ENCODE assay signal across 7 mouse cellular contexts in genomic region chr7:34806307-34806706, GRCm38 (mm10). TPM values are rescaled to one million over a fixed set of nuclear protein-coding genes. Genes with fewer than 3 reads are reported as not detected.
DNase-seq lines count a peak whose midpoint lies in the region.

No protein-coding gene starts in this region.

- intact Hi-C loops in heart, postnatal 14 days (cut with DNase I), result no loop called here
- intact Hi-C loops in left cerebral cortex, postnatal 36 days (cut with DNase I), result no loop called here

- peak; percentile 26 for DNase-seq in testis, postnatal 14 days (ENCODE audit: low spot score)
- DNase-seq in testis, postnatal 10 days (ENCODE audit: low spot score), result no peak
- peak; percentile 28 for DNase-seq in cerebellum, adult 9-11 months
- DNase-seq in heart, postnatal 14 days, result peak; percentile 68 to 79
- peak; percentile 49 to 67 for DNase-seq in left cerebral cortex, postnatal 36 days (ENCODE audit: low spot score in 2 of 2)
- DNase-seq in embryo, embryonic 9.5 days (ENCODE audit: extremely low spot score), result no peak
- no peak for DNase-seq in natural killer cell, adult 2 months (ENCODE audit: low spot score in 2 of 2)

RNA-seq across cellular contexts. Expression of gene Chst8, which starts 6.2 kb away (rescaled TPM):
- total RNA-seq in heart, postnatal 14 days (2021), result under 1 TPM in 1 of 2 experiments, not detected in 1; 0.37 TPM
- 10 to 100 TPM; 18.7 to 21.1 TPM for total RNA-seq in left cerebral cortex, postnatal 36 days (2021)

Comparison
In these comparisons a context has a peak if more than half of its experiments do, and no peak if none do; other contexts are left out.
1. DNase-seq: peak in testis, postnatal 14 days (single experiment), cerebellum, adult 9-11 months (single experiment), heart, postnatal 14 days (2 of 2) and left cerebral cortex, postnatal 36 days (2 of 2); none in testis, postnatal 10 days (single experiment), embryo, embryonic 9.5 days (single experiment) and natural killer cell, adult 2 months (0 of 2).
2. RNA of gene Chst8, which starts 6.2 kb away (total RNA-seq): 18.7 to 21.1 TPM in left cerebral cortex, postnatal 36 days; 0.37 TPM in heart, postnatal 14 days; every median in the first group is over 10 times any median in the second.